Mouse (Mus musculus): ENCODE measurements around the gene Hjurp.

The Hjurp gene

GRCm38 (mm10) chr1:88298686-88299528, 21.5 kb upstream of the Hjurp start:
- no peak for DNase-seq (ENCODE audit: low spot score in 2 of 2)

- DNase-seq (ENCODE audit: low spot score in 2 of 2), result no peak
These were observed 20.2 kb upstream of the Hjurp start for GRCm38 (mm10) chr1:88297480-88298258.

- DNase-seq (ENCODE audit: low spot score in 2 of 2), result no peak
These were observed 18.9 kb upstream of the Hjurp start for GRCm38 (mm10) chr1:88296171-88296920.

GRCm38 (mm10) chr1:88294650-88295049, 17.2 kb upstream of the Hjurp start:
- no peak for DNase-seq (ENCODE audit: low spot score in 2 of 2)

GRCm38 (mm10) chr1:88292057-88292456, 14.6 kb upstream of the Hjurp start:
- DNase-seq (ENCODE audit: low spot score in 2 of 2), result no peak

GRCm38 (mm10) chr1:88291409-88292005, 14.1 kb upstream of the Hjurp start:
- DNase-seq (ENCODE audit: low spot score in 2 of 2), result no peak

GRCm38 (mm10) chr1:88290511-88290910, 13.1 kb upstream of the Hjurp start:
- no peak for DNase-seq (ENCODE audit: low spot score in 2 of 2)

- peak in 1 of 2 experiments; percentile 70 for DNase-seq (ENCODE audit: low spot score in 2 of 2)
These were observed 12.5 kb upstream of the Hjurp start for GRCm38 (mm10) chr1:88289917-88290316.

GRCm38 (mm10) chr1:88289152-88289551, 11.7 kb upstream of the Hjurp start:
- DNase-seq (ENCODE audit: low spot score in 2 of 2), result no peak

- peak in 1 of 2 experiments; percentile 20 for DNase-seq (ENCODE audit: low spot score in 2 of 2)
These were observed 11.3 kb upstream of the Hjurp start for GRCm38 (mm10) chr1:88288789-88289127.

GRCm38 (mm10) chr1:88288056-88288788, 10.8 kb upstream of the Hjurp start:
- peak in 1 of 2 experiments; percentile 19 for DNase-seq (ENCODE audit: low spot score in 2 of 2)

- DNase-seq (ENCODE audit: low spot score in 2 of 2), result peak in 1 of 2 experiments; percentile 79
These were observed 10.2 kb upstream of the Hjurp start for GRCm38 (mm10) chr1:88287697-88287980.

- DNase-seq (ENCODE audit: low spot score in 2 of 2), result peak in 1 of 2 experiments; percentile 25
These were observed 9.7 kb upstream of the Hjurp start for GRCm38 (mm10) chr1:88286887-88287696.

GRCm38 (mm10) chr1:88286136-88286845, 8.9 kb upstream of the Hjurp start:
- DNase-seq (ENCODE audit: low spot score in 2 of 2), result peak in 1 of 2 experiments; percentile 31

- no peak for DNase-seq (ENCODE audit: low spot score in 2 of 2)
These were observed 8.2 kb upstream of the Hjurp start for GRCm38 (mm10) chr1:88285652-88286051.

- no peak for DNase-seq (ENCODE audit: low spot score in 2 of 2)
These were observed 7.5 kb upstream of the Hjurp start for GRCm38 (mm10) chr1:88284946-88285320.

- DNase-seq (ENCODE audit: low spot score in 2 of 2), result no peak
These were observed 7.0 kb upstream of the Hjurp start for GRCm38 (mm10) chr1:88284228-88284945.

- DNase-seq (ENCODE audit: low spot score in 2 of 2), result no peak
These were observed 6.2 kb upstream of the Hjurp start for GRCm38 (mm10) chr1:88283376-88284227.
